Mouse (Mus musculus) heart, embryonic 12.5 days (tissue): ENCODE measurements around the gene Slc44a1. TPM values are rescaled to one million over a fixed set of nuclear protein-coding genes. Genes with fewer than 3 reads are reported as not detected.

Experiments used
- ATAC-seq: fragments of 200-750 bp; cut with Nextera tagmentation; 2 replicates; pipeline ENCODE4 v1.8.0; 2017; ENCODE audit warnings: moderate TSS enrichment, moderate library complexity; ENCODE audit not compliant: insufficient number of reproducible peaks, low FRiP score
- H3K27ac ChIP-seq: fragments of 300-500 bp; sonication (generic); 2 replicates; pipeline ENCODE4 v1.5.1; 2016; ENCODE audit warnings: mild to moderate bottlenecking, moderate library complexity; ENCODE audit not compliant: poor library complexity, severe bottlenecking
- H3K27me3 ChIP-seq: fragments of 300-500 bp; sonication (generic); replicated peaks from 2 replicates; pipeline ENCODE4 v1.6.1; 2016; ENCODE audit warnings: mild to moderate bottlenecking, moderate library complexity
- H3K36me3 ChIP-seq: fragments of 300-500 bp; sonication (generic); 2 replicates; pipeline ENCODE4 v1.6.1; 2016; ENCODE audit warnings: mild to moderate bottlenecking, moderate library complexity
- H3K4me1 ChIP-seq: fragments of 300-500 bp; sonication (generic); replicated peaks from 2 replicates; pipeline ENCODE4 v1.6.1; 2016; ENCODE audit warnings: mild to moderate bottlenecking
- H3K4me2 ChIP-seq: fragments of 300-500 bp; sonication (generic); 2 replicates; pipeline ENCODE4 v1.6.1; 2016; ENCODE audit warnings: mild to moderate bottlenecking, moderate library complexity
- H3K4me3 ChIP-seq: fragments of 300-500 bp; sonication (generic); 2 replicates; pipeline ENCODE4 v1.5.1; 2016; ENCODE audit warnings: mild to moderate bottlenecking
- H3K9ac ChIP-seq: fragments of 300-500 bp; sonication (generic); 2 replicates; pipeline ENCODE4 v1.6.1; 2016; ENCODE audit warnings: mild to moderate bottlenecking, moderate library complexity
- H3K9me3 ChIP-seq: fragments of 300-500 bp; sonication (generic); replicated peaks from 2 replicates; pipeline ENCODE4 v1.6.1; 2016; ENCODE audit warnings: mild to moderate bottlenecking, moderate library complexity
- WGBS: fragments of 180-500 bp; shearing (Covaris S2); methylation state at CpG from one replicate; pipeline ENCODE4 v1.1.7; 2016; 5-methylcytosine and 5-hydroxymethylcytosine counted together
- polyA plus RNA-seq: library from polyadenylated mRNA; unstranded; fragments of >200 nt; fragmentation: Nextera tagmentation; extraction: Ambion mirVana; gene quantifications from 2 replicates; pipeline ENCODE4 v1.2.1, GENCODE M21; 2016

The Slc44a1 gene
- polyA plus RNA-seq, 1 experiment from 2014 or later = 28.7 TPM

- no peak overlapping the region for H3K9ac ChIP-seq
- no peaks in the 10 kb centered on the region for H3K27me3 ChIP-seq
- H3K4me3 ChIP-seq = no peak overlapping the region
- no peak overlapping the region for H3K4me2 ChIP-seq
- no peaks in the 10 kb centered on the region for H3K36me3 ChIP-seq
- no peaks in the 10 kb centered on the region for H3K9me3 ChIP-seq
- peaks cover 26% of the 10 kb centered on the region for H3K4me1 ChIP-seq
- ATAC-seq = no peak
- no peak overlapping the region for H3K27ac ChIP-seq
Observed at GRCm38 (mm10) chr4:53474109-53474508, 33.9 kb downstream of the Slc44a1 start.

- Histone ChIP-seq H3K4me3 (no peak overlapping the region), H3K9me3 (no peaks in the 10 kb centered on the region), H3K9ac (no peak overlapping the region), H3K27ac (no peak overlapping the region), H3K4me1 (peaks cover 25% of the 10 kb centered on the region), H3K27me3 (no peaks in the 10 kb centered on the region), H3K4me2 (no peak overlapping the region), H3K36me3 (no peaks in the 10 kb centered on the region)
- ATAC-seq = no peak
- 80% methylated on average over 20 of the region's 20 CpGs for WGBS
Observed at GRCm38 (mm10) chr4:53475230-53475952, 35.2 kb downstream of the Slc44a1 start.

- Histone ChIP-seq H3K4me3 (no peak overlapping the region), H3K9me3 (no peaks in the 10 kb centered on the region), H3K4me2 (no peak overlapping the region), H3K27ac (no peak overlapping the region), H3K4me1 (peaks cover 18% of the 10 kb centered on the region), H3K9ac (no peak overlapping the region), H3K36me3 (peaks cover 13% of the 10 kb centered on the region; the same call in 1 of the 2 replicates), H3K27me3 (no peaks in the 10 kb centered on the region)
- no peak for ATAC-seq
- WGBS = 76% methylated on average over 4 of the region's 4 CpGs
Observed at GRCm38 (mm10) chr4:53478644-53479043, 38.4 kb downstream of the Slc44a1 start.

DNA sequence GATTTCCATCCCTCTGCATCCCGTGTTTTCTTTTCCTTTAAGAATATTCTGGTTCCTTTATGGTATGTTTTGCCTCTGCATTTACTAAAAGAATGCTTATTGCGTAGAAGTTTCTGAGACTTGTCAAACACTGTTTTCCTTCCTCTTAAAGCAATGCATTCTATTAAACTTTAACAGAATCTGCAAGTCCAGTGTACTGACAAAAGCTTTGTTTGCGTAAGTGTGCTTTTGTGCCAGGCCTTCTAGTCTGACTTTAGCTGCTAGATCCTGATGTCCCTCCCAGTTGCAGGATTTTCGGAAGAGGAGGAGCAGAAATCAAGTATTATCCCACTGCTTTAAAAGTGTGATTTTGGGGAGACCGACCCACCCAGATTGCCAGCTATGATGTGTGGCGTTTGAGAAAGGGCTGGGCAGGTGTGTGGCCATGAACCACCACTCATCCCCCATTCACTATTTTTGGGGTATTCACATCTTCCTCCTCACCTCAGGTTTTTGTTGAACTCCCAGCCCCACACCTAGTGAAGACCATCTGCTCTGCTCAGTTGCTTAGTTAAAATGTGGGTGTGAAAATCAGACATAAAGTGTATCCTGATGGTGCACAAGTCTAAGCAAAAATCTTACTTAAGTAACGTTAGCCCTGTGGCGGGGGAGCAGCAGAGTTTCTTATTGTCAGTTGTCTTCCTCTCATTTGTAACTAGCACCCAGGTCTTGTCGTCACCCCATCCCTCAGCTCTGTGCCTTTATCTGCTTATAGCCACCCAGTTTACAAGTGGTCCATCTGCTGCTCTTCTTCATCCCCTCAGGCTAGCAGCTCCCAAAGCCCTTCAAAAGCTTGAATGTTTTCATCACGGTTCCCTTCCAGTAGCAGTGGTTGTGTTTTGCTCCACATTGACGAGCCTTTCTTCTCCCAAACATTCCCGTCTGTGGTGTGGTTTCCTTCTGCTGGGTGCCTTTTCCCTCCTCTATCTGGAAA, 47.3 kb downstream of the Slc44a1 start:
- ATAC-seq = no peak
- no peak overlapping the region for H3K4me2 ChIP-seq
- WGBS = 63% methylated on average over 12 of the region's 12 CpGs
- H3K27ac ChIP-seq = no peak overlapping the region
- H3K27me3 ChIP-seq = no peaks in the 10 kb centered on the region
- no peaks in the 10 kb centered on the region for H3K9me3 ChIP-seq
- peaks cover 9% of the 10 kb centered on the region; the same call in 1 of the 2 replicates for H3K36me3 ChIP-seq
- H3K4me3 ChIP-seq = no peak overlapping the region
- H3K9ac ChIP-seq = no peak overlapping the region
- peaks cover 17% of the 10 kb centered on the region for H3K4me1 ChIP-seq

DNA sequence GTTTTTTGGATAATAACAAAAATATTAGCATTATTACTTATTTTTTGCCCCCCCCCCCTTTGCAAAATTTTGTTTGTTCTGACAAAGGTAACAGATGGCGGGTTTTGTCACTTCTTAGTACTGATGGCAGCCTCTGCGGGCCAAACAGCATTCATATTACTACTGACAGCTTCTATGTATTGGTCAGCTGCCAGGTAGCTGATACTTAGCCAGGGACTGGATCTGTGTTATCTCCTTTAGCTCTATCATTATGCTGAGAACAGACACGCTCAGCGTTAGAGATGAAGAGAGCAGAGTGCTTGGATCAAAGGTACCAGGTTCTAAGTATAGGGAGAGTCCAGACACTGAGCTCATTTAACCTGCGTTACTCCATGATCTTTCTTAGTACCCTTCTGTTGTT, 48.6 kb downstream of the Slc44a1 start:
- peaks cover 3% of the 10 kb centered on the region; the same call in 1 of the 2 replicates for H3K36me3 ChIP-seq
- no peak overlapping the region for H3K4me3 ChIP-seq
- no peaks in the 10 kb centered on the region for H3K9me3 ChIP-seq
- no peak for ATAC-seq
- no peak overlapping the region for H3K9ac ChIP-seq
- no peak overlapping the region for H3K4me2 ChIP-seq
- 39% methylated on average over 5 of the region's 5 CpGs for WGBS
- no peaks in the 10 kb centered on the region for H3K27me3 ChIP-seq
- no peak overlapping the region for H3K27ac ChIP-seq
- H3K4me1 ChIP-seq = peaks cover 17% of the 10 kb centered on the region

- Histone ChIP-seq H3K4me3 (no peak overlapping the region), H3K4me1 (peaks cover 20% of the 10 kb centered on the region), H3K36me3 (no peaks in the 10 kb centered on the region), H3K27me3 (no peaks in the 10 kb centered on the region), H3K27ac (no peak overlapping the region), H3K9ac (no peak overlapping the region), H3K4me2 (no peak overlapping the region), H3K9me3 (no peaks in the 10 kb centered on the region)
- no peak for ATAC-seq
- WGBS = 70% methylated on average over 7 of the region's 7 CpGs
Observed at GRCm38 (mm10) chr4:53490371-53490770, 50.2 kb downstream of the Slc44a1 start.

GRCm38 (mm10) chr4:53491269-53491668, 51.1 kb downstream of the Slc44a1 start:
- H3K27ac ChIP-seq = no peak overlapping the region
- H3K9me3 ChIP-seq = no peaks in the 10 kb centered on the region
- ATAC-seq = no peak
- H3K27me3 ChIP-seq = no peaks in the 10 kb centered on the region
- H3K36me3 ChIP-seq = no peaks in the 10 kb centered on the region
- 73% methylated on average over 4 of the region's 4 CpGs for WGBS
- H3K4me3 ChIP-seq = no peak overlapping the region
- peaks cover 28% of the 10 kb centered on the region for H3K4me1 ChIP-seq
- H3K9ac ChIP-seq = no peak overlapping the region
- no peak overlapping the region for H3K4me2 ChIP-seq

DNA sequence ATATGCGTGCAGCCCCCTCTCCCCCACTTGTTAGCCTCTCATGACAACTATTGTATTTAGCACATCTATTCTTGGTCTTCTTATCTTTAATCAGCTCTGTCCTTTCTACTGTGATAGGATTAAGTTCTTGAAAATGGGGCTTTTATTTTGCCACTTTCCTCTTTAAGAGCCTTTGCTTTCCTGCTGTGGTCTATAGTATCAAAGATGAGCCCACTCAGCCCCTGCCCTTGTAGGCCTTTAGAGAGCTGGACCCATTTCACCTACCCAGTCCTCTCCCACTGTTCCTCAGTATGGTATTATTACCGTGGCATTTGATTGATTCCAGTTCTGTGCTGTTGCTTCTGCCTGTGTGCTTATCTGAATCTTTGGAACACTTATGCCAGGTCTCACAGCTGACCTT, 55.4 kb downstream of the Slc44a1 start:
- no peak overlapping the region for H3K27ac ChIP-seq
- no peak for ATAC-seq
- no peak overlapping the region for H3K4me2 ChIP-seq
- 30% methylated on average over 2 of the region's 2 CpGs for WGBS
- H3K9me3 ChIP-seq = no peaks in the 10 kb centered on the region
- no peak overlapping the region for H3K9ac ChIP-seq
- no peaks in the 10 kb centered on the region for H3K27me3 ChIP-seq
- no peak overlapping the region for H3K4me3 ChIP-seq
- H3K4me1 ChIP-seq = peaks cover 20% of the 10 kb centered on the region
- no peaks in the 10 kb centered on the region for H3K36me3 ChIP-seq

DNA sequence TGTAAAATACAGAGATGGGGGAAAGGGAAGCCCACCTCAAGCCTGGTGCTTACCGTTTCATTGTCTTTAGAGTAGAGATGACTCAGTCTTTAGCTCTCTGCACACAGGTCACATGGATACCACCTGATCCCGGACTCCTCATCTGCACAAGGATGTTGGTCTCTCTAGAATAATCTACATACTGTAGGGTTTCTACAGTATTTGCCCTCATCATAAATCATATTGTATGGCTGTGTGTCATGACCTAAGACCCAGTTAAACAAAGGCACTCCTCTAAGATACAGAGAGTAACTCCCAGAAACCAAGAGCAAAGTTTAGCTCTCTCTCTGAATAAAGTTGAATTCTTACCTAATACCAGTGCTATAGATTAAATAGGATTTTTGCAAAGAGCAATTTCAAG, 62.6 kb downstream of the Slc44a1 start:
- 87% methylated on average over 2 of the region's 2 CpGs for WGBS
- no peak overlapping the region for H3K9ac ChIP-seq
- H3K27ac ChIP-seq = no peak overlapping the region
- no peaks in the 10 kb centered on the region for H3K27me3 ChIP-seq
- H3K4me1 ChIP-seq = peaks cover 5% of the 10 kb centered on the region
- H3K36me3 ChIP-seq = peaks cover 6% of the 10 kb centered on the region; the same call in 1 of the 2 replicates
- H3K4me3 ChIP-seq = no peak overlapping the region
- H3K9me3 ChIP-seq = no peaks in the 10 kb centered on the region
- no peak for ATAC-seq
- no peak overlapping the region for H3K4me2 ChIP-seq

DNA sequence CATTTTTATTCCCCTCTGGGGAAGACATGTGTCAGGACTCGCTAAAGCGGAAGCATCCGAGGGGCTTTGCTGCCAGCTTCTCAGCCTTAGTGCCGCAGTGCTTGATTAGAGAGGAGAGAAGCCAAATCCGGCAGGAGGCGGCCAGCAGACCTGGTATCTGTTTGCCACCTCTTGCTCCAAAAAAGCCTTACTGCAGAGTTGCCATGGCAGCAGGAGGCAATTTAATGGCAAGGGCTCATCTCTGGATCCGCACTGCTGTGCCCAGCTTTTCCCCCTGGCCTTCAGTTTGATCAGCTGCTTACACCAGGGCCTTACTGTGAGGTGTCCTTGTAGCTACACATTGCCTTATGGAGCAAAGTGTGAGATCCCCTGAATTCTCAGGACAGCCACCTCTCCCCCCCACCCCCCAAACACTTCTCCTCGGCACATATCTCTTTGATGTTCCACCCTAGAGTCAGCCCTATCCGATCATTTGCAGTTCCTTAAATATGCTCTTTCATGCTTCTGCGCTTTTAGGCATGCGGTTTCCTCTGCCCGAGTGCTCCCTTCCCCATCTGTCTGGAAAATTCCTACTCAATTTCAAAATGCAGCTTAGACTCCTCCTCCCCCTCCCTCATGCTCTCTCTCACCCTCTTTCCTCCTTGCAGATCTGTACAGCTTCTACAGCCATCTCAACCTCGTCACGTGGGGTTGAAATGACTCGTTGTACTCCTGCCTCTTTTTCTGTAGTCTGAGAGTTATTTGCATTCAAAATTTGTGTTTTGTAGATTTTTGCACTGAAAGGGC, 72.1 kb downstream of the Slc44a1 start:
- H3K4me1 ChIP-seq = peaks cover 51% of the 10 kb centered on the region
- no peak overlapping the region for H3K27ac ChIP-seq
- 0 out of 2 replicates have a peak, but pooled peaks have one; percentile 34 for ATAC-seq

More for the DNA sequence above, 72.1 kb downstream of the Slc44a1 start:
- Histone ChIP-seq H3K9ac (no peak overlapping the region), H3K4me2 (peak overlapping the region; percentile 22), H3K27me3 (no peaks in the 10 kb centered on the region), H3K36me3 (no peaks in the 10 kb centered on the region), H3K9me3 (no peaks in the 10 kb centered on the region), H3K4me3 (no peak overlapping the region)
- 39% methylated on average over 15 of the region's 15 CpGs for WGBS
